Mouse (Mus musculus) hindbrain, postnatal 0 days (tissue): Measurements from ENCODE around the gene Il23r. TPM values are rescaled to one million over a fixed set of nuclear protein-coding genes. Genes with fewer than 3 reads are reported as not detected.

Experiments used
- ATAC-seq: fragments of 200-750 bp; cut with Nextera tagmentation; 2 replicates; pipeline ENCODE4 v1.8.0; 2017; ENCODE audit warnings: mild to moderate bottlenecking, moderate TSS enrichment, moderate library complexity
- DNase-seq: peaks from one replicate; pipeline ENCODE4 v3.0.0-alpha.2; 2015; ENCODE audit warnings: low spot score
- H3K27ac ChIP-seq: fragments of 300-500 bp; sonication (generic); 2 replicates; pipeline ENCODE4 v1.5.1; 2014; ENCODE audit warnings: mild to moderate bottlenecking
- H3K27me3 ChIP-seq: fragments of 300-500 bp; sonication (generic); 2 replicates; pipeline ENCODE4 v1.6.1; 2014; ENCODE audit warnings: low read length, mixed read lengths; ENCODE audit not compliant: insufficient read depth
- H3K36me3 ChIP-seq: fragments of 300-500 bp; sonication (generic); 2 replicates; pipeline ENCODE4 v1.6.1; 2014; ENCODE audit warnings: low read length, mixed read lengths; ENCODE audit not compliant: insufficient read depth
- H3K4me1 ChIP-seq: fragments of 300-500 bp; sonication (generic); 2 replicates; pipeline ENCODE4 v1.6.1; 2014; ENCODE audit warnings: antibody characterized with exemption, low read length, mixed read lengths; ENCODE audit not compliant: insufficient read depth
- H3K4me2 ChIP-seq: fragments of 300-500 bp; sonication (generic); 2 replicates; pipeline ENCODE4 v1.6.1; 2014; ENCODE audit warnings: low read depth, mild to moderate bottlenecking, low read length, moderate library complexity, mixed read lengths
- H3K4me3 ChIP-seq: fragments of 300-500 bp; sonication (generic); 2 replicates; pipeline ENCODE4 v1.5.1; 2014; ENCODE audit warnings: low read length
- H3K9ac ChIP-seq: fragments of 300-500 bp; sonication (generic); replicated peaks from 2 replicates; pipeline ENCODE4 v1.6.1; 2014; ENCODE audit warnings: mild to moderate bottlenecking, low read length, moderate library complexity, mixed read lengths
- H3K9me3 ChIP-seq: fragments of 300-500 bp; sonication (generic); 2 replicates; pipeline ENCODE4 v1.6.1; 2016; ENCODE audit warnings: low read length, mixed read lengths
- CTCF ChIP-seq: IDR thresholded peaks from 2 replicates; pipeline ENCODE4 v1.5.1; 2016; ENCODE audit warnings: antibody characterized with exemption, control low read depth, low read depth
- WGBS: fragments of 180-500 bp; shearing (Covaris S2); extraction: QIAGEN DNeasy Blood & Tissue Kit; methylation state at CpG from one replicate; pipeline ENCODE4 v1.1.7; 2014; 5-methylcytosine and 5-hydroxymethylcytosine counted together
- polyA plus RNA-seq: library from polyadenylated mRNA; unstranded; fragments of >200 nt; fragmentation: Nextera tagmentation; extraction: Ambion mirVana; gene quantifications from 2 replicates; pipeline ENCODE4 v1.2.1, GENCODE M21; 2015
- total RNA-seq: library from RNA; depleted of rRNA; stranded (reverse); fragments of >200 nt; gene quantifications from 2 replicates; pipeline ENCODE4 v1.2.3, GENCODE M21; 2014

The Il23r gene
- total and polyA plus RNA-seq, 2 experiments from 2014 or later: 0.08 to 0.16 TPM

DNA sequence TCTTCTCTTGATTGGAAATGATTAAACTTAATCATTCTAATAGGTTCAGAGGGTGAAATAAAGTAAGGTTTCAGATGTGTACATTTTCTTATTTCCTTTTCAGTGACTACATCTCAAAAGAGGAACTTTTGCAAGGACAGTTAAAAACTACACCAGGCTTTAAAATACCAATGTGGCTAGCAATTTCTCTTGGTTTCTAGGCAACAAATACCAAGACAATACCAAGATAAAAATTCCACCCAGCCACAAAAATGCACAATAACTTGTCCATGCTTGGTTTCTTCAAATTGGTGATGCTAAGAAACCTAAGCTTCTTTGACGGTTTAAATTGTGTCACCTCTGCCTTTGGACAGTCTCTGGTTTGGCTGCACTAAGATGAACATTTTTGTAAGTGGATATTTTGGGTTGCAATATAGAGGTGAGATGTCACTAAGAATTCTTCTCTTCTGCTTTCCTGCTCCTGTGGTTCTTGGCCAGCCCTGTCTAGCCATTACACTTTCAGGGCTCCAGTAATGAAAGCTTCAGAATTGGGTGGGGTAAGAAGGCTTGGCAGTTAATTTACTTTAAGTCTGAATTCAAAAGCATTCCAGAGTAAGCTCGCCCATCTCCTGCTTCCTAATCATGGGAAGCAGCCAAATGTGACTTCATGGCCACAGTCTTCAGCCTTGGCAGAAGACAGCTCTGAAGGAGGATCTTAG is 56.8 kb downstream of the Il23r start:
- no peak overlapping the region for H3K27ac ChIP-seq
- 39% methylated on average over 2 of the region's 2 CpGs for WGBS
- ATAC-seq (no peak), DNase-seq (no peak)
- H3K4me1 ChIP-seq: no peaks in the 10 kb centered on the region
- H3K4me3 ChIP-seq: no peak overlapping the region
- no peak for TF ChIP-seq CTCF
- H3K27me3 ChIP-seq: no peaks in the 10 kb centered on the region
- no peak overlapping the region for H3K4me2 ChIP-seq
- H3K9ac ChIP-seq: no peak overlapping the region
- no peaks in the 10 kb centered on the region for H3K9me3 ChIP-seq
- H3K36me3 ChIP-seq: no peaks in the 10 kb centered on the region

GRCm38 (mm10) chr6:67431808-67432207 is 59.8 kb downstream of the Il23r start:
- H3K4me1 ChIP-seq: no peaks in the 10 kb centered on the region
- ATAC-seq (no peak), DNase-seq (no peak)
- no peak overlapping the region for H3K4me2 ChIP-seq
- no peak overlapping the region for H3K4me3 ChIP-seq
- no peak for TF ChIP-seq CTCF
- H3K36me3 ChIP-seq: no peaks in the 10 kb centered on the region
- no peaks in the 10 kb centered on the region for H3K9me3 ChIP-seq
- H3K9ac ChIP-seq: no peak overlapping the region
- no peaks in the 10 kb centered on the region for H3K27me3 ChIP-seq
- 61% methylated on average over 3 of the region's 3 CpGs for WGBS
- H3K27ac ChIP-seq: no peak overlapping the region

DNA sequence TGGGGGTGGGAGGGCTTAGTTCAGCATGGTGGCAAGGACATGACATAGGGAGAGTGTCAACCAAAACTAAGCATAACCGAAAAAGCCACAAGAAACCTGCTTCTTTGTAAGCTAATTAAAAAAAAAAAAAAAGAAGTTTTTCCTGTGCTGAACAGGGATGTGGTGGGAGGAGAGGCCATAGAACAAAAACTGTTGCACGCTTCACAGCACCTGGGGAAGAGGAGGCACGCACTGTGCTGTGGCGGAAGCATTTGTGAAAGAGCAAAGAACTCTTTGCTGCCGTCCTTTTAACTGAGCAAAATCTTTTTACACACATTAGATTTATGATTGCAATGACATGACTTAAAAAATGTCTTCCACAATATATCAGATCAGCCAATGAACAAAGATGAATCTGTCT is 69.9 kb downstream of the Il23r start:
- no peak overlapping the region for H3K27ac ChIP-seq
- ATAC-seq: no peak
- H3K9ac ChIP-seq: no peak overlapping the region
- no peaks in the 10 kb centered on the region for H3K4me1 ChIP-seq
- no peak for TF ChIP-seq CTCF
- no peaks in the 10 kb centered on the region for H3K36me3 ChIP-seq
- no peak overlapping the region for H3K4me3 ChIP-seq
- H3K4me2 ChIP-seq: no peak overlapping the region
- DNase-seq: no peak
- WGBS: 61% methylated on average over 5 of the region's 5 CpGs
- no peaks in the 10 kb centered on the region for H3K27me3 ChIP-seq
- H3K9me3 ChIP-seq: no peaks in the 10 kb centered on the region

DNA sequence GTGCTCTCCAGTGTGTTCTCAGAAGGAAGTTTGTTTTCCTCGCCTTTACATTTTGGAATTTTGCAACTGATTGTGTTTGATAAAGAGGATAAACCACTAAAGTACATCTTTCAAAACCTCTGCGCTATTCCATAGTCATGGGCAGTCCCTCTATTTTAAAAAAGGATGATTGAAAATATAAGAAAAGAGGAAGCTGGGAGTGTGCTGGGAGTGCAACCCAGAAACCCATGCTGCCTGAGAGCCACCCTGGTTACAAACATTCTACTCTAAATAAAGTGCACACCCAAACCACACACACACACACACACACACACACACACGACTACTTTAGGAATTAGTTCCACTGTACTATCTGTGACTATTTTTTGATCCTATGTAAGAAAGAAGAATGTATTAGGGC is 75.1 kb downstream of the Il23r start:
- Histone ChIP-seq H3K9ac (no peak overlapping the region), H3K36me3 (no peaks in the 10 kb centered on the region), H3K27me3 (no peaks in the 10 kb centered on the region), H3K4me1 (no peaks in the 10 kb centered on the region), H3K4me2 (no peak overlapping the region), H3K4me3 (no peak overlapping the region), H3K9me3 (no peaks in the 10 kb centered on the region), H3K27ac (no peak overlapping the region)
- no peak for ATAC-seq
- DNase-seq: no peak
- no peak for TF ChIP-seq CTCF
- WGBS: 85% methylated on average over 3 of the region's 3 CpGs

DNA sequence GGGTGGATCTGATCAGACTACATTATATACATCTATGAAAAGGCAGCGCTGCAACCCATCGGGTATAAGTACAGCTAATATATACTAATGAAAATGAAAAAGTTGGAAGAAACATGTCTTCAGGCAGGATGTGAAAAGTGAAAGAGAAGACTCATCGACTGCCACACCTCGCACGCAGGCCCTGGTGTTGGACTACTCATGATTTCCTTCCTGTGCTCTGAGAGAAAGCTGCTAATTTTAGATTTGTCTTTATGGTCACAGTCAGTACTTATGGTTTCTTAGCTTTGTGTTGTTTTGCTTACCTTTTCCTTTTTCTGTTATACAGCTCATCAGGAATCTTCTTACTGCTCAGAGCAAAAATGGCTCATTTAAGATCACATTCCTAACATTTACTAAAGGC is 76.4 kb downstream of the Il23r start:
- no peaks in the 10 kb centered on the region for H3K27me3 ChIP-seq
- WGBS: 91% methylated on average over 5 of the region's 5 CpGs
- no peak for TF ChIP-seq CTCF
- no peak overlapping the region for H3K4me2 ChIP-seq
- H3K36me3 ChIP-seq: no peaks in the 10 kb centered on the region
- no peak for DNase-seq
- no peak overlapping the region for H3K27ac ChIP-seq
- H3K9ac ChIP-seq: no peak overlapping the region
- no peaks in the 10 kb centered on the region for H3K4me1 ChIP-seq
- ATAC-seq: no peak
- no peak overlapping the region for H3K4me3 ChIP-seq
- H3K9me3 ChIP-seq: no peaks in the 10 kb centered on the region

DNA sequence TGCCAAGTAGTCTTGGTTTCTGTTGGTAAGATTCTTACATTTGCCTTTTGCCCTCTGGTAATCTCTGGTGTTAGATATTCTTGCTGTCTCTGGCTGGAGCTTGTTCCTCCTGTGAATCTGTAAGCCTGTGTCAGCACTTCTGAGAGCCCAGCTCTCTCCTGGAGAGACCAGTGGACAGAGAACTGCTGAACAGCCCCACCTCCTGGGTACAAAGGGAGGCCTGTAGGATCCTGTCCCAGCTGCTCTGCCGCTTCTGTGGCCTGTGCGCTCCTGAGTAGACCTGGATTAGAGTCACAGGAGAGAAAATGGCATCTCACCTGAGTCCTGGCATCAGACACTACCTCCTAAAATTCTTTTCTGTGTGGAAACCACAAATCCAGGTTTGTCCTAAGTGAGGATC is 78.3 kb downstream of the Il23r start:
- H3K4me1 ChIP-seq: no peaks in the 10 kb centered on the region
- no peaks in the 10 kb centered on the region for H3K36me3 ChIP-seq
- no peak overlapping the region for H3K27ac ChIP-seq
- H3K9ac ChIP-seq: no peak overlapping the region
- no peaks in the 10 kb centered on the region for H3K27me3 ChIP-seq
- no peaks in the 10 kb centered on the region for H3K9me3 ChIP-seq
- ATAC-seq: no peak
- DNase-seq: no peak
- H3K4me3 ChIP-seq: no peak overlapping the region
- H3K4me2 ChIP-seq: no peak overlapping the region
- 87% methylated on average over 2 of the region's 2 CpGs for WGBS
- TF ChIP-seq CTCF: no peak

DNA sequence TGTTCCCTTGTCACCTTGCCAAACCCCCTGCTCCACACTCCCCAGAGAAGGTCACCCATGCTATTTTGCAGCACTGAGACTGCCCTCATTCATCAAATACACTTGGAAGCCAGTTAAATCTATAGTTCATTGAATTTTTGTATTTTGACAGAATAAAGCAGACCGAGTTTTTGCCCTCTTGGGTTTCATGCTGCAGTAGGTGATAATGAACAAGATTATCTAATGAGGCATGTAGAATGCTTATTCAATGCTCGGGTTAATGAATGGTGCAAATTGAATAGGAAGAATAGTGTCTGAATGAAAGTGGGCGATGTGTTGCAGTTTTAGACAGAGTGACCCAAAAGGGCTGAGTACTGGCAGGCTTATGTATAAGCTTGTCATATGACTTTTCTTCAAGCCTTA is 86.4 kb downstream of the Il23r start:
- H3K4me2 ChIP-seq: no peak overlapping the region
- no peaks in the 10 kb centered on the region for H3K9me3 ChIP-seq
- H3K9ac ChIP-seq: no peak overlapping the region
- TF ChIP-seq CTCF: no peak
- DNase-seq: no peak
- no peak for ATAC-seq
- no peaks in the 10 kb centered on the region for H3K27me3 ChIP-seq
- no peak overlapping the region for H3K27ac ChIP-seq
- H3K4me1 ChIP-seq: no peaks in the 10 kb centered on the region
- WGBS: 20% methylated on average over 3 of the region's 3 CpGs
- no peak overlapping the region for H3K4me3 ChIP-seq
- H3K36me3 ChIP-seq: no peaks in the 10 kb centered on the region
